Mouse (Mus musculus) ES-E14 (cell line): ENCODE measurements at regions not wholly inside any gene's neighbourhood (a gene's known extent, or its start where the extent isn't known, plus 50 kb on each side); places are given as distances from the start of the nearest gene placed in this dataset.
A peak's percentile ranks its signal among the peaks of the same experiment; 100 is the strongest.

ENCODE experiments used
- CHD2 ChIP-seq: IDR thresholded peaks from 2 replicates; pipeline ENCODE4 v1.6.1; 2014; ENCODE audit warnings: mild to moderate bottlenecking, low read depth, low read length, inconsistent platforms
- MAFK ChIP-seq: IDR thresholded peaks from 2 replicates; pipeline ENCODE4 v1.6.1; 2014; ENCODE audit warnings: mild to moderate bottlenecking, low read depth, low read length, inconsistent platforms; ENCODE audit not compliant: insufficient read depth
- ZNF384 ChIP-seq: IDR thresholded peaks from 2 replicates; pipeline ENCODE4 v1.6.1; 2012; ENCODE audit warnings: low read depth, low read length, inconsistent platforms

DNA sequence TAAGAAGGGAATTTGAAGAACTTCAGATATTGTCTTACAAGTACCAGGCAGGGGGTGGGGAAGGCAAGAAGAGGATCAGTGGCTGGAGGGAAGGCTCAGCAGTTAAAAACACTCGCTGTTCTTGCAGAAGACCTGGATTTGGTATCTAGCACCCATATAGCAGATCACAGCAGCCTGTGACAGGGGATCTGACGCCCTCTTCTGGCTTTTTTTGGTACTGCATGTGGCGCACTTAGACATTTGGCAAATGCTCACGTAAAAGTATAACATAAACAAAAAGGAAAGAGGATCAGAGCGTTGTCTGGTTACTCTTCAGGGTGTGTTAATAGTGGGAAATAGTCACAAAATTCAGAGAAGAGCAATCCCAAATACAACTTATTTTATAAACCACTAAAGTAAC lies 213.1 kb upstream of the 4930535I16Rik start:
- TF ChIP-seq ZNF384: peak; percentile 78
- TF ChIP-seq CHD2: no peak
- no peak for TF ChIP-seq MAFK
